Mouse (Mus musculus): ENCODE results near the gene Foxo3.

The Foxo3 gene

GRCm38 (mm10) chr10:42189037-42189436, 87.5 kb downstream of the Foxo3 start:
- DNase-seq (ENCODE audit: inconsistent age in 2 of 2, low spot score in 1 of 2) = no peak

GRCm38 (mm10) chr10:42188091-42188490, 88.5 kb downstream of the Foxo3 start:
- DNase-seq (ENCODE audit: inconsistent age in 2 of 2, low spot score in 1 of 2) = no peak

DNA sequence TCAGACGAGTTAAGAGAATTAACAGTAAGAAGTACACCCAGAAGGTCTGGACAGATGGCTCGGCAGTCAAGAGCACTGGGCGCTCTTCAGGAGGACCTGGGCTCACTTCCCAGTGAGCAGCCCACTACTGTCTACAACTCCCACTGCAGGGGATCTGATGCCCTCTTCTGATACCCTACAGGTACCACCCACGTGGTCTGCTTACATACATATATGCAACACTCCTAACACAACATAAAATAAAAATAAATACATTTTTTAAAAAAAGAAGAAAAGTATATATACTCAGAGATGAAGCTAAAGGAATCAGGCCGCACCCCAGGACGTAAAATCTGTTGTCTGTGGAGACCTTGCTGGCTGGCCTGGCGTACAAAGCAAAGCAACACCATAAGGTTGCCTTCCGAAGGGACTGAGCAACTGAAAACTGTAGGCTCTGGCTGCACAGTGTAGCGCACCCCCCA, 89.6 kb downstream of the Foxo3 start:
- DNase-seq (ENCODE audit: inconsistent age in 2 of 2, low spot score in 1 of 2) = no peak

DNA sequence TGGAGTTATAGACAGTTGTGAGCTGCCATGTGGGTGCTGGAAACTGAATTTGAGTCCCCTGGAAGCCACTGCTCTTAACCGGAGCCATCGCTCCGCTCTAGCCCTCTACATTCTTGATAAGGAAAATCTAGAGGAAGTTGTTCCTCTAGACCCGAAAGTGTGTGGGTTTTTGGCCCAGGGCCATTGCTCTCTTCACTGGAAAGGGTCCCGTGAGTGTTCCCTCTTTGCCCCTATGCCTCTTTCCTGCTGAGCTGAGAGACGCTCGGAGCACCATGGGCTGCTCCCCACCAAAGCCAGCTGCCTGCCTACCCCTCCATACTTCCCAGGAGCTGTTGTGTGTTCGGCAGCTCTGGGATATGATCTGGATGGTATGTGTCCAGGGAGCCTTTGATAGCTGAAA, 96.2 kb downstream of the Foxo3 start:
- DNase-seq (ENCODE audit: inconsistent age in 2 of 2, low spot score in 1 of 2) = no peak

- no peak for DNase-seq (ENCODE audit: inconsistent age in 2 of 2, low spot score in 1 of 2)
These were observed 97.8 kb downstream of the Foxo3 start for GRCm38 (mm10) chr10:42178751-42179150.

GRCm38 (mm10) chr10:42177771-42178674, 98.5 kb downstream of the Foxo3 start:
- DNase-seq (ENCODE audit: inconsistent age in 2 of 2, low spot score in 1 of 2) = peak; percentile 53 to 75

DNA sequence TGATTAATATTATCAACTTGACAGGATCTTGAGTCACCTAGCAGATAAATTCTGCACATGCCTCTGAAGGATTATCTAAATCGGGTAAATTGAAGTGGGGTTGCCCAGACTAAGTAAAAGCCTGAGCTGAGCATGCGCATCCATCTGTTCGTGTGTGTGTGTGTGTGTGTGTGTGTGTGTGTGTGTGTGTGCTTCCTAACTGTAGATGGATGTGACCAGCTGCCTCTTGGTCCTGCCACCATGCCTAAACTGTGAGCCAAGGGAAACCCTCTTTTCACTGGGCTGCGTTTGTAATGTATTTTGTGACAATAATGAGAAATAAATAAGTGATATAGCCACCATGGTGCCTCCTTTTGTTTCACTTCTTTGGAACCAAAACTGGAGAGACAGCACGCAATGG, 102.3 kb downstream of the Foxo3 start:
- DNase-seq (ENCODE audit: inconsistent age in 2 of 2, low spot score in 1 of 2) = no peak

GRCm38 (mm10) chr10:42173839-42174238, 102.7 kb downstream of the Foxo3 start:
- DNase-seq (ENCODE audit: inconsistent age in 2 of 2, low spot score in 1 of 2) = no peak

- DNase-seq (ENCODE audit: inconsistent age in 2 of 2, low spot score in 1 of 2) = no peak
These were observed 105.6 kb downstream of the Foxo3 start for GRCm38 (mm10) chr10:42170889-42171347.

DNA sequence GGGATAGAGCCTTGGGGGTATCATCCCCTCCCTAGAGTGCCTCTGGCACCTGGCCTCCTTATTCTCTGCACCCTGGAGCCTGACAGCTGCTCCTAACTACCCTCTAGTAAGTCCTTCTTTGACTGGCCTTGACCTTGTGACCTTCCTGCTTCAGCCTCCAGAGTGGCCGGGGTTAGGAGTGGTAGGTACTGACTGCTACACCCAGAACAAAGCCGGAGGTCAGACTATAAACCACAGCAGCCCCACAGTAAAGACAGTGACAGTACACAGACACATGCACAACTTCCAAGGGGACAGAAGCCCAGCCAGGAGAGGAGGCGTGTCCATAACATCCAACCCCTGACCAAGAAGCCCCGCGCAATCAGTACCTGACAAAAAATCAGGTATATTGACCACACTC, 106.4 kb downstream of the Foxo3 start:
- no peak for DNase-seq (ENCODE audit: inconsistent age in 2 of 2, low spot score in 1 of 2)

- DNase-seq (ENCODE audit: inconsistent age in 2 of 2, low spot score in 1 of 2) = no peak
These were observed 121.8 kb downstream of the Foxo3 start for GRCm38 (mm10) chr10:42154727-42155126.

- DNase-seq (ENCODE audit: inconsistent age in 2 of 2, low spot score in 1 of 2) = peak; percentile 24 to 55
These were observed 123.9 kb downstream of the Foxo3 start for GRCm38 (mm10) chr10:42152426-42153205.

DNA sequence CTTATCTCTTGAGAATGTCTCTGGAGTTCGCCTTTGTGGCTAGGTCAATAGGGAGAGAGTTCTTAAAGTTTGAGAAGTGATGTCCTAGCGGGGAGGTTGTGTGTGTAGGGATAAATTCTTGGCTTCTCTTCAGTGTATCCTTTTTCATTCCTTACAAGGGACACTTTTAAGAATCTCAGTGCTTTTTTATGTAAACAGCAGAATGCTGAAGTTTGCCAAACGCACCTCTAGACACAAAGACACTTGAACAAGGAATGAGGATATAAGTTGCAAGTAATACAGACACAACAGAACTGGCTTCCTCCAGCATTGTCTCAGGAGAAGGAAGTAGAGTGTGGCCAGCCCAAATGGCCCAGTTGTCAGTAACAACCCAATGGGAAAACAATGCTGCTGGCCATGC, 126.8 kb downstream of the Foxo3 start:
- no peak for DNase-seq (ENCODE audit: inconsistent age in 2 of 2, low spot score in 1 of 2)

DNA sequence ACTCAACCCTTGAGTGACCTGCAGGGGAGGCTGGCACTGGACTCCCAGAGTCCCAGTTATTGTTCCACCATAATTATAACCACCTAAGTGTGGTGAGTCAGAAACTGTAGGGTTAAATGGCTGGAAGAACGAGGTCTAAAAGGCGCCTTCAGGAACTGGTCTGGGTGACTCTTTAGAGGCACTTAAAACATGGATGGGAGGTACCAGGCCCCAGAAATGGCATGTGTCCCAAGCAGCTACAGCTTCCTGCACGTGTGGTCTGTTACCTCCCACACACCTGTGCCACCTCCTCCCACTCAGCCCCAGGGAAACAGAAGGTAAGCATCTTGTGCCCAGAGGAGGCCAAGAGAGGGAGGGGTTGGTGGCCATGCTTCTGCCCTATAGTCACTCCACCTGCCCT, 128.2 kb downstream of the Foxo3 start:
- no peak for DNase-seq (ENCODE audit: inconsistent age in 2 of 2, low spot score in 1 of 2)

DNA sequence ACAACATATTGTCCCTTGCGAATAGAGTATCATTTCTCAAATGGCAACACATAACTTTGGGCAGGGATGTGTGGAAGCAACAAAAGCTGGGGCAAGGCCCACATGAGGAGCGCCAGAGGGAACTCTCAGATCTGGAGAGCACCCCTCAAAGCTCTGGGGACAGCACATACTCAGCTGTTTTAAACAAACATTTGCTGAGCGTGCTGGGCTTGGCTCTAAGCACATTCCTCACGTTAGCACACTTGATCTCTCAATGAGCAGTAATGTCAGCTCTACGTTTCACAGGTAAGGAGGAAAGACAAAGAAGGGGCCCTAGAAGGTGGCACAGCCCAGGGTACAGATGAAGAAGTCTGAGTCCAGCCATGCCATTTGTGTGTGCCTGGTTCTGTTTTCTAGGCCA, 131.3 kb downstream of the Foxo3 start:
- no peak for DNase-seq (ENCODE audit: inconsistent age in 2 of 2, low spot score in 1 of 2)

GRCm38 (mm10) chr10:42144788-42145187, 131.8 kb downstream of the Foxo3 start:
- no peak for DNase-seq (ENCODE audit: inconsistent age in 2 of 2, low spot score in 1 of 2)

DNA sequence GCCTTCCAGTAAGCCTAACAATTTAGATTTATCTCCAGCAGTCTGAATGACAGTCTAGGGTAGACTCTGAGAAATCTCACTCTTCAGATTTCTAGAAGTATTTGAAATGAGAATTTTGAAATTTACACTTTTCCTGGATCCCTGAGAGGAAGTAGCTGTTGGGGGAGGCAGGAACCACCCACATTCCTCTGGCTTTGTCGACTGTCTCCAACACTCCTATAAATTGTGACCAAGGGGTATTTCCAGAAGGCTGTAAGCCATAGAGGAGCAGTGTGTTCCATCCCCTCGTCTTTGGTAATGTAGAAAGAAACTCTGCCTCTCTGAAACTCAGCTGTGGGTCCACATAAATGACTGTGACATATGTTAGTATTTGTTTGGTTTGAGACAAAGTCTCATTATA, 132.4 kb downstream of the Foxo3 start:
- no peak for DNase-seq (ENCODE audit: inconsistent age in 2 of 2, low spot score in 1 of 2)

DNA sequence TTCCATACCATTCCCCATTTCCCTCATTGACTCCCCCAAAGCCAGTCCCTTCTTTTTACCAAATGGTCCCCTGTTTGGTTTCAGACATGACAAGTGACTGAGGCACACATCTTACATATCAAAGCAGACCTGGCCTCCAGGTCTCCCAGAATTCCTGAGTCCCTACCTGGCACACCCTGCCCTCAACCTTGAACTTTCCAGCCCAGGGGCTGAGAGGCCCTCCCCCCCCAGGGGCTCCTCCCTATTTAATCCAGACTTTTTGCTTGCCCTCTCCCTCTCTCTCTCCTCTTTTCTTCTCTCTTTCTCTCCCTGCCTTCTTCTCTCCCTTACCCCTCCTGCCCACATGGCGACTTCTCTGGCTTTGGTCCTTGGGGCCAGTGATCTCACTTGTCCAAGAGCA, 133.8 kb downstream of the Foxo3 start:
- no peak for DNase-seq (ENCODE audit: inconsistent age in 2 of 2, low spot score in 1 of 2)

DNA sequence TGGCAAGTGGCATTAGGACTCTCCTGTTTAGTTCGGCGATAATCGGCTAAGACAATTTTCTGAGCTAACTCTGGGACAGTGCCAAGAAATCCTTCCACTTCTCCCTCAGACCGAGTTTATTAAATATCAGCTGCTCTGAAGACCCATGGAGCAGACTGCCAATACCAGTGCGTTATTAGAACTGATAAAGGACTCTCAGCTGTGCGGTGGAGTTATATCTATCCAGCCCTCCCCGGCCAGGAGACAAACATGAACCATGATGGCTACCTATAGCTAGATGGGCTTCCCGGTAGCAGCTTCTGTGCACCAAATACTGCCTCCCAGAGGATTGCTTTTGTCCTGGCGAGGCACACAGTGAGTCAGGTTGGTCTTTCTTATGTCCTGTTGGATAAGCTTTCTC, 134.5 kb downstream of the Foxo3 start:
- DNase-seq (ENCODE audit: inconsistent age in 2 of 2, low spot score in 1 of 2) = peak in 1 of 2 experiments; percentile 52

DNA sequence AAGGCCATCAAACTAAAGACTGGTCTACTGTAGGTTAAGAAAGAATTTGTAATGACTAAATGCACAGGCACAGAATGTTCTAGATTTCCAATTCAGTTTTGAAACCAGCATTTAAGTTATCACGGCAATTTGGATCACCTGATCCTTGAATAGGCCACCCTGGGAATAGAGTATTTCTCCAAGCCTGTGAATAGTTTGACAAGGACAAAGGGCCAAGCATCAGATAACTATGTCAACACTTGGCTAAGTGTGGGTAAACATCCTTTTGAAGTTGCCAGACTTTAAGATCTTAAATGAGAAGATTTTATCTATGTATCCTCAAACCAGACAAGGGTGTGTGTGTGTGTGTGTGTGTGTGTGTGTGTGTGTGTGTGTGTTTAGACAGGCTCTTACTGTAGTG, 136.8 kb downstream of the Foxo3 start:
- DNase-seq (ENCODE audit: inconsistent age in 2 of 2, low spot score in 1 of 2) = no peak

- no peak for DNase-seq (ENCODE audit: inconsistent age in 2 of 2, low spot score in 1 of 2)
These were observed 141.5 kb downstream of the Foxo3 start for GRCm38 (mm10) chr10:42134759-42135702.

All from adrenal gland, adult (tissue).